Mouse (Mus musculus): Measurements from ENCODE around the gene Sardh. TPM values are rescaled to one million over a fixed set of nuclear protein-coding genes. Genes with fewer than 3 reads are reported as not detected.
A peak's percentile ranks its signal among the peaks of the same experiment; 100 is the strongest.

The Sardh gene
- 12.8 and 17.7 TPM in 2 replicates for polyA plus RNA-seq (2012; ENCODE audit: insufficient read depth, insufficient read length, missing spikeins)

- H3K4me1 ChIP-seq (ENCODE audit: control insufficient read depth, insufficient read depth, insufficient read length, low read length): peaks cover 5% of the 10 kb centered on the region; the same call in 1 of the 2 replicates
- H3K4me3 ChIP-seq (ENCODE audit: insufficient read depth, low read depth, low read length): peak within 1 kb of the TSS; percentile 24
- H3K27ac ChIP-seq (replicated peaks; ENCODE audit: low read depth, low read length): peak within 1 kb of the TSS; percentile 35; the same call in 1 of the 2 replicates
These were observed at the start of gene Sardh for GRCm38 (mm10) chr2:27248211-27248610. Gene Sardh, minus strand, starts transcription at chr2:27248337.

DNA sequence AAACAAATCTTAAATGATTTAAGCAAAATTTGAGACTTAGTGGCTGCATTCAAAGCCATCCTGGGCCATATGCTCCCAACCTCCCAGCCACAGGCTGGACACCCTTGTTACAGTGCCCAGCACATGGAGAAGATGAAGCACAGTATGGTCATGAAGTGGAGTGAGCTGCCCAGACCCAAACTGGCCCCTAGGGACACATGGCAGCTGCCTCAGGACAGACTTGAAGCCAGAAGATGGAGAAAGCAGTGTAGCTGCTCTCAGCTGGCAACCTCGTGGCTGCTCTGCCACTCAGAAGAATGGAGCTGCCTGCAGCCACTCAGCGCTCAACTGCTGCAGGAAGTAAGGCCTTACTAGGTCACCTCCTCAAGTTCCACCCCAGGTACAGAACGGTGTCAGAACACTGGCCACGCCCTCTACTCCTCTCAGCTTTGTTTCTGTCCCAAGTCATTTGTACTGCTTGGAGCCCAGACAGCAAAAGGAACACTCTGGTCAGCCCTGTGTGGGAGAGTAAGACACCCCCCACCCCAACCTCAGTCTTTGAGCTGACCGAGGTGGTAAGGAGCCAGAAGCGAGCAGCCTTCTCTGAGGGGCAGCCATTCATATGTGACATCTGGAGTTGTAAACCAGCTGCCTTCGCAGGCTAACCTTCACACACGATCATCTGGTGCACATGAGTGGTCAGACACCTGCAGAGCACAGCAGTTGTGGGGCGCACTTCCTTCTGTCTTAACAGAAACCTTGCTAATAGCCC, 48.7 kb upstream of the Sardh start:
- H3K4me3 ChIP-seq (ENCODE audit: insufficient read depth, low read depth, low read length): no peak overlapping the region
- H3K27ac ChIP-seq (replicated peaks; ENCODE audit: low read depth, low read length): no peak overlapping the region
- no peaks in the 10 kb centered on the region for H3K4me1 ChIP-seq (ENCODE audit: control insufficient read depth, insufficient read depth, insufficient read length, low read length)

DNA sequence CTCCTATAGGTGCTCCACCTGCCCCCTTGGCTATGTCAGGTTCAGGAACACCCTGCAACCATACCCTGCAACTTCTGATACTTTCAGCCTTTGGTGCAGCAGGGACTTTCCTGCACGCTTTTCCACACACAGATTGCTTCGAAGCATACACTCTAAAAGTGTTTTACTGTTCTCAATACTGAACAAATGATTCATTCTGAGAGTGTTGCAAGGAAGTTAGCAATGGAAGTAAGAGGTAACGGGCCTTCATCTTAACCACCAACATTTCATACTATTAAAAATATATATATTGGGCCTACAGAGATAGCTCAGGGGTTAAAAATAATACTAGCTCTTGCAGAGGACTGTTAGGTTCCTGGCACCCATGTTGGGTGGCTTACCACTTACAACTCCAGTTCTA, 46.6 kb upstream of the Sardh start:
- Histone ChIP-seq H3K4me1 (ENCODE audit: control insufficient read depth, insufficient read depth, insufficient read length, low read length) (no peaks in the 10 kb centered on the region), H3K4me3 (ENCODE audit: insufficient read depth, low read depth, low read length) (no peak overlapping the region), H3K27ac (replicated peaks; ENCODE audit: low read depth, low read length) (no peak overlapping the region)

DNA sequence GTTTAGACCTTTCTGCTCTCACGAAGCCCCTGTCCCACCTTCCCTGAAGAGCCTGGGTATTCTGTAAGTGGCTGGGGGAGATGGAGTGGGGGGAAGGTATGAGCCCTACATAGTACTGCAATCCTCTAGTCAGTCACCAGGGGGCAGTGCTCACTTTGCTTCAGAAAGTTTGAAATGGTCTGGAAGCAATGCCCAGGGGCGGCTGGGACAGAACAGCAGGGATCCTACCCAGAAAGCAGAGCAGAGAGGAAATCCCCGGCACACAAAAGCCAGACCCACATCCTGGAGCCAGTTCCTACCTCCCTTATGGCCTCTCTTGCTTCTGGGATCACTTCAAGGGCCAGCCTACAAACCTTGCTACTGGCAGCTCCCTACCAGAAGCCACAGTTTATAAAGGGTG, 40.9 kb upstream of the Sardh start:
- Histone ChIP-seq H3K4me3 (ENCODE audit: insufficient read depth, low read depth, low read length) (no peak overlapping the region), H3K4me1 (ENCODE audit: control insufficient read depth, insufficient read depth, insufficient read length, low read length) (0 out of 2 replicates have a peak, but pooled peaks cover 3% of the 10 kb centered on the region), H3K27ac (replicated peaks; ENCODE audit: low read depth, low read length) (no peak overlapping the region)

DNA sequence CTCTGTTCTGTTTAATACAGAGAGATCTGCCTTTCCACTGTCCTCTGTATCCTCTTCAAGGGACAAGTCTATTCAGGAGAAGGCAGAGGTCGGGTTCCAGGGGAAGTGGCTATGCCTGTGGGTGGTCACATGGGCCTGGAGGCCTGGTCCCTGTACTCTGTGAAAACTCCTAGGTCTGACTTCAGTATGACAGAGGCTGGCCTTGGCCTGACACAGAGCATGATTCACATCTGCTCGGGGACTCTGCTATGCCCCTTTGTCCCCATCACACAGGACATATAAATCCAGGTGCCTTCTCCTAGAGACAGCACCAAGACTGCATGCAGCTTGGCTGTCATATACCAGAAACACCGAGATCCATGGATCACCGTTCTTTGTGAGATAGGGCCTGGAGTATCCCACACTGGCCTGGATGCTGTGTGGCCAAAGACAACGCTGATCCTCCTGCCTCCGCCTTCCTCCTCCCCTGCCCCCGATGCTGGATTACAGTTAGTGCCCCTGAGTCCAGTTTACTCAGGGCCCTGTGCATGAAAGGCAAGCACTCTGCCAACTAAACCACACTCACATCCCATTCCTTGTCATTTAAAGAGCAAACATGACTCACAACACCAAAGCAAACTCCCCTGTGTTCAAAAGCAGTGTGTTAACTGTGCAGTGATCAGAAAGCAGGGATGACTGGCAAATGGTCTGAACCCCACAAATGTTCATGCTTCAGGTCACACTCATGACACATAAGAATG, 39.0 kb upstream of the Sardh start:
- Histone ChIP-seq H3K27ac (replicated peaks; ENCODE audit: low read depth, low read length) (no peak overlapping the region), H3K4me1 (ENCODE audit: control insufficient read depth, insufficient read depth, insufficient read length, low read length) (0 out of 2 replicates have a peak, but pooled peaks cover 3% of the 10 kb centered on the region), H3K4me3 (ENCODE audit: insufficient read depth, low read depth, low read length) (no peak overlapping the region)

DNA sequence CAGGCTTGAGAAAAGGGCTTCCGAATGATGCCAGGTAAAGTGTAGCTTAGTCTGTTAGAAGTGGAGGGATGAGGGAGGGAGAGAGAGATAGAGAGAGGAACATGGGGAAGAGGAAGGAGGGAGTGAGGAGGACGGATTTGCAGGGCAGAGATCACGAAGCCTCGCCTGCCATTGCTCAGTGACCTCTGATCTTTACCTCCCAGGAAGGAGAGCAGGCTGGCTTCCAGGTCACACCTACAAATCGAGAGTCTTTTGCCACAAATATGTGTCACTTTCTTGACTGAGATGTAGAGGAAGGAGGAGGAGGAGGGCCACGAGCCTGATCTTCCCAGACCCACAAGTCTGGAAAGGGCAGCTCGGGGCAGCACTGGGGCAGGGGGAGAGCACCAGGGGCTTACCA, 36.3 kb upstream of the Sardh start:
- Histone ChIP-seq H3K4me3 (ENCODE audit: insufficient read depth, low read depth, low read length) (no peak overlapping the region), H3K4me1 (ENCODE audit: control insufficient read depth, insufficient read depth, insufficient read length, low read length) (0 out of 2 replicates have a peak, but pooled peaks cover 3% of the 10 kb centered on the region), H3K27ac (replicated peaks; ENCODE audit: low read depth, low read length) (no peak overlapping the region)

DNA sequence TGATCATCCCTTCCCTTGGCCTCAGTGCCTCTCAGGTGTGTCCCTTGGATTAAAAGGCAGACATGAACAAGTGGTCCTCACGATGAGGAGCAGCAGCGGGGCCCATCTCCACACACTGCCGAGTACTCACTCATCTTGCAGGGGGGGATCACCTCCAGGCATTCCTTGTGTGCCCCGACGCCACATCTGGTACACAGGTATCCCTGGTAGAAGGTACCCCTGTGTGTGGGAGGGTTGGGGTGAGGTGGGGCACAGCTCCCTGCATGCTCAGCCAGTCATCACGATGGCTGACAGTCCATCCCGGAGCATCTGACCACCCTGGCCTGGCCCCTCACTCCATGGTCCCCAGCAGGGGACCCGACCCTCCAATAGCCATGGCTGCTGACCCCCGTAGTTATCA, 33.6 kb upstream of the Sardh start:
- H3K4me1 ChIP-seq (ENCODE audit: control insufficient read depth, insufficient read depth, insufficient read length, low read length): no peaks in the 10 kb centered on the region
- no peak overlapping the region for H3K4me3 ChIP-seq (ENCODE audit: insufficient read depth, low read depth, low read length)
- H3K27ac ChIP-seq (replicated peaks; ENCODE audit: low read depth, low read length): no peak overlapping the region

- H3K4me3 ChIP-seq (ENCODE audit: insufficient read depth, low read depth, low read length): no peak overlapping the region
- no peak overlapping the region for H3K27ac ChIP-seq (replicated peaks; ENCODE audit: low read depth, low read length)
- H3K4me1 ChIP-seq (ENCODE audit: control insufficient read depth, insufficient read depth, insufficient read length, low read length): no peaks in the 10 kb centered on the region
These were observed 32.9 kb upstream of the Sardh start for GRCm38 (mm10) chr2:27280920-27281611.

- Histone ChIP-seq H3K4me1 (ENCODE audit: control insufficient read depth, insufficient read depth, insufficient read length, low read length) (no peaks in the 10 kb centered on the region), H3K4me3 (ENCODE audit: insufficient read depth, low read depth, low read length) (no peak overlapping the region), H3K27ac (replicated peaks; ENCODE audit: low read depth, low read length) (no peak overlapping the region)
These were observed 30.7 kb upstream of the Sardh start for GRCm38 (mm10) chr2:27278859-27279258.

DNA sequence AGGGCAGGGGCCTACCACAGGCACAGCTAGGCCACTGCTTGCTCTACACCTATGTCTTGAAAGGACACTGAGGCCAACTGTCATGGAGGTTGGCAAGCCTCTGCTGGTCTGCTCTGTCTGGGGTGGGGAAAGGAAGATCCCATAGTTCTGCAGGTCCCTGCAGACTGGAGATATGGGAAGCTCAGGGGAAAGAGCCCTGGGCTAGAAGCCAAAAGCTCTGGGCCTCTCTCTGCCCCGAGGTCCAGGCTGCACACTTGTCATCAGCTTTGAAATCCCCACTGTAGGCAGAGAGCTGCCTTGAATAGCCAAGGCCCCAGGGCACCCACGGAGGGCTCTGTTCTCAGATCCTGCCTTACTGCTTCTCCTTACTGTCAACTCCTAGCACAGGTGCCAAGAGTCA, 20.2 kb upstream of the Sardh start:
- Histone ChIP-seq H3K27ac (replicated peaks; ENCODE audit: low read depth, low read length) (no peak overlapping the region), H3K4me3 (ENCODE audit: insufficient read depth, low read depth, low read length) (no peak overlapping the region), H3K4me1 (ENCODE audit: control insufficient read depth, insufficient read depth, insufficient read length, low read length) (peaks cover 7% of the 10 kb centered on the region)

- H3K27ac ChIP-seq (replicated peaks; ENCODE audit: low read depth, low read length): no peak overlapping the region
- H3K4me3 ChIP-seq (ENCODE audit: insufficient read depth, low read depth, low read length): no peak overlapping the region
- H3K4me1 ChIP-seq (ENCODE audit: control insufficient read depth, insufficient read depth, insufficient read length, low read length): peaks cover 15% of the 10 kb centered on the region
These were observed 17.7 kb upstream of the Sardh start for GRCm38 (mm10) chr2:27265819-27266218.

DNA sequence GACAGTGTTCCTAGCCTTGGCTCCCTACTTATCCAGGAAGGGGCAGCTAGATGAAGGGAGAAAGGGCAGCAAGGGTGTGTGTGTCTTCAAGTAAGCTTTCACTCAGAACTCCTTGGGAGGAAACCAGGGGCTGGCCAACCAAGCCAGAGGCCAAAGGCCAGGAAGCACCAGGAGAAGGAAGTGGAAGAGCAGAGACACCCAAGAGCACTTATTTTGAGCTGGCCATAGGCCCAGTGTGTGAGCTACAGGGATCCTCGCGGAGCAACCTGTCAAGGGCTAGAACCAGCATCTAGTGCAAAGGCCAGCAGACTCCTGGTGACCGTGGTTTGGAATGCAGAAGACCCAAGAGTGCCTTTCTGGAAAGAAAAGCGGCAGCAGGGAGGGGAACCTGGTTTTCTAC, 14.8 kb upstream of the Sardh start:
- H3K4me3 ChIP-seq (ENCODE audit: insufficient read depth, low read depth, low read length): no peak overlapping the region
- H3K4me1 ChIP-seq (ENCODE audit: control insufficient read depth, insufficient read depth, insufficient read length, low read length): peaks cover 15% of the 10 kb centered on the region
- H3K27ac ChIP-seq (replicated peaks; ENCODE audit: low read depth, low read length): peak overlapping the region; percentile 64

- no peak overlapping the region for H3K27ac ChIP-seq (replicated peaks; ENCODE audit: low read depth, low read length)
- H3K4me3 ChIP-seq (ENCODE audit: insufficient read depth, low read depth, low read length): no peak overlapping the region
These were observed 3.3 kb upstream of the Sardh start for GRCm38 (mm10) chr2:27251434-27251833.

GRCm38 (mm10) chr2:27247487-27247863, 662 bp downstream of the Sardh start:
- Histone ChIP-seq H3K4me1 (ENCODE audit: control insufficient read depth, insufficient read depth, insufficient read length, low read length) (peaks cover 5% of the 10 kb centered on the region; the same call in 1 of the 2 replicates), H3K4me3 (ENCODE audit: insufficient read depth, low read depth, low read length) (no peak overlapping the region), H3K27ac (replicated peaks; ENCODE audit: low read depth, low read length) (0 out of 2 replicates have a peak overlapping the region, but pooled peaks have one; percentile 35)

More at GRCm38 (mm10) chr2:27251434-27251833, 3.3 kb upstream of the Sardh start:
- H3K4me1 ChIP-seq (ENCODE audit: control insufficient read depth, insufficient read depth, insufficient read length, low read length): no peaks in the 10 kb centered on the region; the same call in 1 of the 2 replicates
